Mouse (Mus musculus) adrenal gland, adult 8-10 months (tissue): ENCODE measurements at regions not wholly inside any gene's neighbourhood (a gene's known extent, or its start where the extent isn't known, plus 50 kb on each side); places are given as distances from the start of the nearest gene placed in this dataset.

Source experiments
- DNase-seq: peaks from one replicate; pipeline ENCODE4 v3.0.0; 2022

DNA sequence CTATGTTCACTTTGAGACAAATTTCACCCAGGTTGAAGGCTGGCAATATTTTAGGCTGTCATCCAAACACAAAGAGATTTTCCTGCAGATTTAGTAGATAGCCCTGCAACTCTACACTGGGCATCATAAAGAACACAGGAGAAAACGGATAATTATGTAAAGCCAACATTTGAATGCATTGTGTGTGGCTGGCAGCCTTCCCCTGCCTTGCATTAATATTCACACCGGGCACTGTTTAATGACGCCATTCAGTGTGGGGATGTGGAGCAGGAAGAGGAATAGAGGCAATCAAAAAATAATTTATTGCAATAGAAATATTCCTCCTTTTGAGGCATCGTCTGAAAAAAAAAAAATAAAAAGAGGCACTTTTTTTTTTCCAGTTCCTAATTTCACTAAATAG lies 105.7 kb downstream of the Samd5 start:
- no peak for DNase-seq

DNA sequence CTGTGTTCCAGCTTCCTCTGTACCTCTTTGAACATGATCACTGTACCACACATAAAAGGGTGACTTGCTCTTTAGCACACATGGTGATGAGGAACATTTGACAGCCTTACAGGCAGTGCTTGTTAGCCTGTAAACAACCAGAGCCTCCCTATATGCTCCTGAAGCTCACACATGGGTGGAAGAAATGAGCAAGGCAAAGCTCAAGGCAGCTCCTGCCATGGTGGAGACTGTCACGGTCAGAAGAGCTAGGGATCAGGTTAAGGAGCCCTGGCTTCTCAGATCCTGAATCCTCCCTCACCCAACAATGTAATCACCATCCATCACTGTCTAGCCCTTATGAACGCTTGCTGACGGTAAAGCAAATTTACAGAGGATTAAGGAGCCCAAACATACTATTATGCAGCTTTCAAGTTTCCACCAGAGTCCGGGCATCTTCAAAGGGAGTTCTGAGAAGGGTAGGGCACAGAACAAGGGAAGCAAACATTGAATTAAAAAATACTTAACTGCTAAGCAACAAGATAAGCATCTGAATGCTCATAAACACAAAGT lies 117.4 kb downstream of the Samd5 start:
- no peak for DNase-seq

DNA sequence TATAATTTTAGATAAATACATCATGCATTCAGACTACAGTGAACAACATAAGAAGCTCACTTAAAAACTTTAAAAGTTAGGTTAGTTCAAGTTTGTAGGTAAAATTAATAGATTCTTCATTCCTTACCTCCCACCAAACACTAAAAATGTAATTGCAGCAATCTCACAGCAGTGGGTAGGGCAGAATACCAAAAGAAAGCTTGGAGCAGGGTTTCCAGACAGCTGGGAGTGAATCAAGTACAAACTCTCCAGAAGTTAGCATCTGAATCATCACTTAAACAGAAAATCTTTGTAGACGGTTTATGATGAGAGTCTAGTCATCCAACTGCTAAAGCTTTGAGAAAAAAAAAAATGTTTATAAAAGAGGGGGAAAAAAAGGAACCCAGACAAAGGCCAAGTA lies 117.9 kb downstream of the Samd5 start:
- DNase-seq = no peak

DNA sequence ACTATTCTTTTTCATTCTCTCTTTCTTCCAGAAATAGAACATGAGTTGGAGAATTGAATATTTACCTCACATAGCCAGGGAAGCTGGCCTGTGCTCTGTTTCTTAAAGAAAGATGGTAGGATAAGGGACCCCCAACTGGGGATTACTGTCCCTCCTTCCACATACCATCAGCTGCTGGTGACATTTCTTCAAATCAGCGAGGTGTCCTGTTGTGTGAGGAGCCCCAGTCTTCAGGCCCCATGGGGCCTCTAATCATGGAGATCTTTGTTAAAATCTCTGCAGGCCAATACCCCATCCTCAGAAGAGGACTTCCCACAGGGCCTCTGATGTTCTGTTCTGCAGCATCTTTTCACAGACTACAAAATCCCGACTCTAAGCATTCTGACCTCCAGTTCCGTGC lies 121.1 kb downstream of the Samd5 start:
- DNase-seq = no peak

DNA sequence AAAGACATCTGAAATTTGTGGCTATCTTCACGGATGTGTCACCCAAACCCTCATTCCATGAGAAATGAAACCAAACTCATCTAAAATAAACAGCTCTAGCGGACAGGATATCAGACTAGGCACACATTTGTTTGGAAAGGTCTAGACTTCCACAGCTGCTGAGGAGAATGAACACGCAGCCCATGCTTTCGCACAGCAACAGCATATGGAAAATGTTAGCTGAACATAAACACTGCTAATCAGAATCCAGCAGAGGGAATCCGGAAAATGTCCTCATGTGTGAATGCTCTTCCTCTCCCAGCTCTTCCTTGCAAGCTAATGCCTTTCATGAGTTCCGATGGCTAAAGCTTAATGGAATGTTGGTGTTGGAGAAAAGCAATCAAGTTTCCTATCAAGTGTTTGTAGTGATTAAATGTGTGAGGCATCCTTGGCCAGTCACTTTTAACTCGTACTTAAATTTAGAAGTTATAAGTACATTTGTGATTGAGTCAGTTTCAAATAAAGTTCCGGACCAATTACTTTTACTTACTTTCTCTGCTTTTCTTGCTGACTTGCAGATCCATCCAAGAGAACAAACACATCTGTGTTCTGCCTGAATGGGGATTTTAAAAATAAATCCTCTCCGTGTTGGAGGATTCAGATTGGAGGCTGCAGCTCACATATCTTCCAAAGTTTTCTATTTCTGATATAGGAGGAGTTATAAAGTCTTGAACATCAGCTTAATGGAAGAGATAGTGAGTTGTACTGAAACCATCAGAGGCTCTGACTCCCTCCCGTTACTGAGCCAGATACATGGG lies 124.9 kb downstream of the Samd5 start:
- DNase-seq = no peak

DNA sequence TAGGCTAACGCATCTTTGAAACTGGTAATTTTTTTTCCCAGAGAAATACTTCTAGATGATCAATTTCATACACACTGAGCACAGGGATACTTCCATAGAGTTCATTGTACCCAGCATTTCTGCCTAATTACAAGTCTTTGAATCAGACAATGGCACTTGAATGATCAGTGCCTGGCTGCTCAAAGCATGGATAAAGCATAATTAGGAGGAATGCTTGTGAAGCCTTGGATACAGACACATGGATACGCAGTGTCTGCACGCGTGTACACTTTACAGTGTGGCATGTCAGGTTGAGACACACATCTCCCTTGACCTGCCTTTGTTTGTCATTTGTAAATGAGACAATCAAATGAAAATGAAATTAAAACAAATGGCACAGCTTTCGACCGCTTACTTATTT lies 129.2 kb downstream of the Samd5 start:
- no peak for DNase-seq

DNA sequence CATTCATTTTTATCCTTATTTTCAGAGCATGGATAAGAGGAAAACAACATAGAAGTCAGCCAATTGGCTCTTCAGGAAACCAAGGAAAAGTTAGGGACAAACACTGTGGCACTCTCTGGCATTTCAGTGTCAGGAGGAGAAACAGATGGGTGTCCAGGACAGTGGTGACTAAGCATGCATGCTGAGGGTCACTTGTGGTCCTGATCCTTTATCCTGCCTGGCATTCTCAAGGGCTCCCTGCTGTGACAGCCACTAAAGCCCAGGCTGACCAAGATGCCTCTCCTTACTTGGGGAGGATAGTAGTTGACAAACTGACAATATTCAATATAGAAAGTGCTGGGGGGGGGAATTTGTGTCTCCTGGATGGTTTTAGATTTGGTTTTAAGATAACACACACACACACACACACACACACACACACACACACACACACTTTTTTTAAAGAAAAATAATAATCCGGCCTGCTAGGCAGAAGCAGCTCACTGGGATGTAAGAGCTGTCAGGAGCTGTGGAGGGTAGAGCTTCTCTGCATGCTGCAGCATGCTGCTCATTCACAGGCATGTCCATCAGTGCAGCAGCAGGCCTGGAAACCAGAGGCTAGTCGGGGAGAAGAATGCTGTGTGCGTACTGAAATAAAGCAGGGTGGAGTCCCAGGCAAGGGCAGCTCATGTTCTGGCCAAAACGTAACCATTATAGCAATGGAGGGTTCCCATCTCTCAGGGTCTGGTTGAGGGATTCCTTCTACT lies 130.8 kb downstream of the Samd5 start:
- no peak for DNase-seq

DNA sequence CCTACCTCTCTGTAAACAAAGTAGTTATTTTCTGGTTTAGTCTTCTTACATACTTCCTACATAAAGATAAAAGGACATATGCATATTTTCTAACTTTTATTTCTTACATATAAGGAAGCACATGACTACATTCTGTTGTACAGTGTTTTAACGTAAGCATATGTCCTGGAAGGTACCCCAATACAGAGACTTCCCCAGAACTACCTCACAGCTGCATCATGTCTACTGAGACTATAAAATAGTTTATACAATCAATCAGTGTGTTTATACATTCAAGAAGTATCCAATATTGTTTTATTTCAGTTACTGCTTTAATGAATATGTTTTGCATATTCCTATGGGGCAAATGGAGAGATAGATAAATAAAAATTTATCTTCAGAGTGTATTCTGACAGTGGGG lies 133.4 kb downstream of the Samd5 start:
- no peak for DNase-seq

DNA sequence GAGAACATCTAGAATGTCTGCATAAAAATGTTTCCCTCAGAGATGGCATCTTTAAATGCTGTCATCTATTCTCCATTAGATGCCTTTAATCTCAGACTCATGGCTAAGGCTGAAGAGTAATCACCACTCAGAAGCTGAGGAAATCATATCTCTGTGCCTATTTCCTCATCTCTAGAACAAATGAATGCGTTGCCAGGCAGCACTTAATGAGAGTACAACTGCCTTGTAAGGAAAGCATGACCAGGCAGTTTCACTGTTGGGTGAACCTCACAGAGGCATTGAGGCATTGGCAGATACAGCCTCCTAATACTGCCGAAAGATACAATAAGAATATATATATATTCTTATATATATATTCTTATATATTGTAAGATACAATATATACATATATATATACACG lies 137.3 kb downstream of the Samd5 start:
- no peak for DNase-seq

DNA sequence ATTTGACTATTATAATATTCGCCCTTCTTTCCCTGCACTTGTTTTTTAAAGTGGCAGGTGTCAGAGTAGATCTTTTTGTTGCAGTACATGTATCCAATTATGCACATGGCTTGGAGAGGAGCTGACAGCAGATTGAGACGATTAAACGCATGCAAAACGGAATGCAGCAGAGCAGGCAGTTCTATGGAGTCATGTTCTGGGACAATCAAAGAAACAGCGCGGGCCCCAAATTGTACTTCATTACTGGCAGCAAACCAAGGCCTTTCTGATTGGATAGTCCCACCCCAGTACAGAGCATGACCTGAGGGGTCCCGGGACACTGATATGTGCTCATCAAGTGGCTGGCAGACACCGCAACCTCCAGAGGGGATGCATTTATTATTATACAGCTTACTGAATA lies 140.5 kb downstream of the Samd5 start:
- DNase-seq = no peak

DNA sequence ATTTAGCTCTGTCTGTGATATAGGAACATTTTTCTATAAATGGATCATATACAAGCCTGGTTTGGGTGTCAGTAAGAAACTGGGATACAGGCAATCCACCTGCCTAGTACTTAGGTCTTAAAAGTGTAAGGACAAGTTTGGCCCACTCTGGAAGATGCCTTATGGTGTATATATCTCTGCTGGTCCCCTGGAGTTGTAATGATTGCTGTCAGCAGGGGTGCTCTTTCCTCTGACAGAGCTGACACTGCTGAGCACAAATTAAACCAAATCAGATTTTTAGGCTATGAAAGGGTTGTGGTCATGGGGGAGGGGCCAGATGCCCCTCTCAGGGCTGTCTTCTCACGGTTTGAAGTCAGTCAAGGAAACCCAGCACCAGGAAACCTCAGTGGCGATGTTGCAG lies 141.7 kb downstream of the Samd5 start:
- DNase-seq = no peak

DNA sequence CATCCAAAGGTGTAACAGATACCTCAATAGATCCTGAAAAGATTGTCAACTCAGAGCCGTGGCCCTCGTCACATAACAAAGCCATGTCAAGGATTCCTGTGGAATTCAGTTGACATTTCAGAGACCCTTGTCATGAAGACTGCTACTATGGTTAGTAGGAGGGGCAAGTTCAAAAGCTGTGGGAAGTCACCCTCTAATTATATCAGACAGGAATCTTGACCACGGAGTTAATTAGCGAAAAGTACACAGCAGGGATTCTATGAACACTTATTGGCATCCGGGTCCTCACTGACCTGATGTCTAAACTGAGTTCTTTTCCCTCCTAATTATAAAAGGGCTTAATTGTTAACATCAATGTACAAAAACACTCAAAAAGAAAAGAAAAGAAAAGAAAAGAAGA lies 143.1 kb downstream of the Samd5 start:
- DNase-seq = no peak

DNA sequence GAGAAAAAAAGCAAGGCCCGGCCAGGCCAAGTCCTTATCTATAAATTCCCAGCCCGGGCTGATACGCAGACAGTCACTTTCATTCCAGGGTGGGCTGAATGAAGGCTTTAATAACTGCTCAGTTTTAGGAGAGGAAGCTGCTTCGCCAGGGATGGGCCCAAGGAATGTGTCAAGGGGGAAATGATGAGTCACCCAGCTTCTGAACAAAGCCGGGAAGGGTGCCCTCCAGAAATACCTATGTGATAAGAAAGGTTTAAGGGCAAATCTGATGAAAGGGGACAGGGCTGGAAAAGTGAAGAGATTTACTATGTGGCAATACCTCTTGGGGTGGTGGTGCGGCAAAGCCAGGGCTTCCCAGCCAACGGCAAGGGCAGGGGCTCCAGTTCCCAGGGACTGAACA lies 145.6 kb downstream of the Samd5 start:
- no peak for DNase-seq

DNA sequence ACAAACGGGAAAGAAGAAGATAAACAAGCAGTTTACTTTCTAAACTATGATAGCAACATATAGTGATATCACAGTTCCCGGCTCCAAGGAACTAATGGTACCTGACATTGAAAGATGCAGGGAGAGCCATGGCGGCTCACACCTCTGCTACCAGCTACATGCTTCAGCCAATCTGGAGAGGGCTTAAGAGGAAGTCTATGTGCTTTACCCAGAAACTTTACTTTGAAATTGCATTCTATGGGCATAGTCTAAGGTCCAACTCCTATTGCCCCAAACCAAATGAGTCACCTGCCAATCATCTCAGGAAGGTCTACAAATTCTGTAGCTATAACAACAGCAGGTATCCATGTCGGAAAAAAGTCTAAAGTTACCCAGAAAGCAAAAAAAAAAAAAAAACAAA lies 146.9 kb downstream of the Samd5 start:
- no peak for DNase-seq

DNA sequence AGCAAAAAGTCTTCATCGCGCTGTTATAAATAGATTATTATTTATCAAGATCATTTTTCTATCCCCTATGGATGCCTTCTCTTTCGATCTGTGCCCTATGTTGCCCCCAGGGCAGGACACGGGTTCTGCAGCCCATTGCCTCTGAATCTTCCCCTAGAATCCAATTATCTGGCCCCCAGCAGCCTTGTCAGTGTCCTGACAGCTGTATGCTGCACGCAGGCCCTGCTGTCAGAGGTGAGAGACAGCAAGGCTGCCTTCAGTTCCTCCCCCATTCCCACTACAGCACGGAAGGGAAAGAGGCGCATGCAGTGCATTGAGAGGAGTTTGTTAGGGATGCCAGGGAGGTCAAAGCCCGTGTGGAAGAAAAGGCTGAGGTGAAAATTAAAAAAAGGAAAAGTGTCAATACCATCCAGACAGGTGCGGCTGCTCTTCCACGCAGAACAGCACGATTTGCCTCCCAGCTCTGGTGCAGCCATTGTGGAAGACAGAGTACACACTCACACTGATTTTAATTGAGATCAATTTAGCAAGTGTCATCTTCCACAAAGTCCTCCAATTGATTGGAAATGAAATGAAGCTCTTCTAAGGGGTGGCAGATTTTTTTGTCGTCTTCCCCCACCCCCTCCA lies 165.1 kb downstream of the Samd5 start:
- no peak for DNase-seq

DNA sequence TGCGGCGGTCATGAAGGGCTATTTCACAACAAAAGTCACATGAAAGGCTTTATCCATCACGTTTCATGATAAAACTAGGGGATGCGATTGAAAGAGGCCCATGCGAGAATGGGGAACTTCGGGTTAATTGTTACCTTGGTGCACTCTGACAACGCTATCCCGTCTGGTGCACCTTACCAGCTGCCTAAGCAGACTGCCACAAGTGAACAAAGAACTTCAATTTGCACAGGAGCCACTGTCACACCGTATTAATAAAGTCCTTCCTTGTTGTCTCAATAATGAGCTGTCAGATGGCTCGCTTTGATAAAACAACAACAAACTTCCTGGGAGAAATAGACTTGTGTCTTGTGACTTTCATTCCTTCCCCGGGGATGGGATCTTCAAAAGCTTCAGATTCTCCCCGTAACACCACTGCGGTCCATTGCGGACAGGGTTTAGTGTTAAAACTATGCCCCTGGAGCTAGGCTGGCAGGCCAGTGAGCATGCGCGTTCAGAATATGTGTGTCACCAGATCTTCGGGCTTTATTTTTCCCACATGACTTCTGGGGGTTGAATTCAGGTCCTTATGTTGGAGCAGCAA lies 165.8 kb downstream of the Samd5 start:
- DNase-seq = no peak

DNA sequence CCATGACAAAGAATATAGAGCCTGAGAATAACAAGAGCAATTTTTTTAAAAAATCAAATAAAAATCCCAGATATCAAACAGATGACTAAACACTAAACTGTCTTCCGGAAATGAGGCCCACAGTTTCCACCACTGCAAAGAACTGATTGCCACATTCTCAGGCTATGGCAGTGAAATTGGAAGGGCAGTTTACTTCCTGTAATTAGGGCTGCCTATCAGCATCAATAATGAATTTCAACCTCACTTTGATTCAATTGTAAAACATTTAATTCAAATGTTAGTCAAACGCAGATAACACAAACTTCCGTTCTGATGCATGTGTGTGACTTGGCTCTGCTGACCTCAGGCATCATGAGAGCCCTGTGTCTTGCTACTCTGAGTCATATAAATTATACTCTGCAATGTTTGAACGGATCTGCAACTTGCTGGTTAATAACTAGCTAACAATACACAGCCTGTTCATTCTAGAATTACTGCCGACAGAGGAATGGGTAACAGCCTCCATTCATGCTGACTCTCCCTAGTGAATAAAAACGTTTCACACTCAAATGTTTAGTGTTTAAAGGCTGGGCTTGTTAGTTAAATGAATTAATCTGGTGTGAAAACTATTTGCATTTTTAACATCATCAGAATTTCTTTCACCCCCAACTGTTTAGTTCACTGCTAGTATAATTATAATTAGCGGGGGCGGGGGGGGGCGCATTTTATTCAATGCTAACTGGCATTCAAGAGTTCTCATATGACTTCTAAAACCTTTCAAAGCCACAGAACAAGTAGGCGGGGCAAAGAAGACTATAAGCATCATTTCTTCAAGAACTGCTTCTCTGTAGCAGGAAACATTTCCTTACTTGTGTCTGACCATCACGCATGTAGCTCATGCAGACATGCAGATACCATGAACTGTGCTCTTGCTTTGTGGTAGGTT lies 171.2 kb downstream of the Samd5 start:
- DNase-seq = no peak

DNA sequence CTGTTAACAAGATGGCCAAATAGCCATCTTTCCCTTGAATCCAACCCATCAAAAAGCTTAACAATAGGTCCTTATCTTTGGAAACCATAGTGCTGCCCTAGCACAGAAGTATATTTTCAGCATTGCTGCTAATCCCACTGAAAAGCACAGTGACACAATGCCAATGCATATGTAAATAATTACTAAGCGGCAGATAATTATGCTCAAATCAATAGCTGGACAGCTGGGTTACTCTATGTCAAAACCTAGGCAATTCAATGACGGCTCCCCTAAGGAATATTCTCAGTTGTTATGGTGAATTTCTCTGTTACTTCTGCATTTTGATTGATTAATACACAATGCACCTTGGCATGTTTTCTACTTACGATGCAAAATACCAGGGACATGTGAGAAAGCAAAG lies 176.5 kb downstream of the Samd5 start:
- DNase-seq = no peak

DNA sequence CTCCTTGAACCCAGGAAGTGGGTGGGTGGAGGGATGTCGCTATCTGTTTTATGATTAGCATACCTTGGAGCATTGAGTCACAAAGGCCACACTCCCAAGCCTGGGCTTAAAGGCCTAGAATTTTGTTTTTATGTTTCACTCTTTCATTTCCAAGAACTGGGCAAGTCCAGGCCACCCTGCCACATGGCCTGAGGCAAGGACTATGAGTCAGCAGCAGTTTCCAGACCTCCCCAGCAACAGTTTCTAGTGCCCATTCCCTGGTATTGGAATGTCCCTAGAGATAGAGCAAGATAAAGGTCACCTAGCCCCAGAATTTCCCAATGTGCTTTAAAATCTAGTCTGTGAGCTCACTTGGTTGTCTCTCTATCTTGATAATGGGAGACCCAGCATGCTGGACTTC lies 178.0 kb downstream of the Samd5 start:
- DNase-seq = no peak

DNA sequence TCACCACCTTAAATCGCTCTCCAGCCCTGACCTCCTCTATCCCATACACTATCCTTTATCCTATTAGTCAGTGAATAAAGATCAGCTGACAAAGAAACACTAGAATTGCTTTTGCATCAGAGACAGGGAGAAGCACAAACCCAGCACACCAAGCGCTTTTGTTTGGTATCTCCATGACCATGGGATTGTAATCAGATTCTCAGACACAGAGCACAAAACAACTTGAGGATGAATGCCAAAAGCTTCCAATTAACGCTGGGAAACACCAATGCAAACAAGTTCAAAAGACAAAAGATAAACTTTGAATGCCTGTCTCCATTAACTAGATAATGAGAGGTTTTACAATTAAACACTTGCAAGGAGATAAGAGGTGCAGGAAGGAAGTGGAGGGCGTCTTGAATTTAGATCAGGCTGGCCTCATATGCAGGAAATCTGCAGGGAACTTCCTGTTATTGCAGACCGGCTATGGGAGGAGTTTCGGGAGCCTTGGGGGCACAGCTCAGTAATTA lies 179.8 kb downstream of the Samd5 start:
- no peak for DNase-seq

DNA sequence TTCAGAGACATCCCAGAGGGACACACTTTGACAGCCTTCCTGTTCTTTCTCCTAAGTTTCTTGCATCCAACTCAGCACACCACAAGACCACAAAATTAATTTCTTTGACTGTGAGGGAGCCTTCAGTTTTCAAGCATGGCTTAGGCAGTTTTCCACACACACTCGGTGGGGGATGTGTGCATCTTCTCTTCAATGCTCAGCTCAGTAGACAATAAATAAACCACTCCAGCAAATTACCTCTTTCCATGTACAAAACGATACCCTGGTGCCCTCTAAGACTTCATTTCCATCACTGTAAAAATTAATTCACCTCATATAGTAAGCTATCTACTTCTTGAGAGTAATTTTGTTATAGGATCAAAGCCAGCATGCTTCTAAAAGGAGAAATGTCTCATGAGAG lies 184.6 kb downstream of the Samd5 start:
- DNase-seq = no peak

DNA sequence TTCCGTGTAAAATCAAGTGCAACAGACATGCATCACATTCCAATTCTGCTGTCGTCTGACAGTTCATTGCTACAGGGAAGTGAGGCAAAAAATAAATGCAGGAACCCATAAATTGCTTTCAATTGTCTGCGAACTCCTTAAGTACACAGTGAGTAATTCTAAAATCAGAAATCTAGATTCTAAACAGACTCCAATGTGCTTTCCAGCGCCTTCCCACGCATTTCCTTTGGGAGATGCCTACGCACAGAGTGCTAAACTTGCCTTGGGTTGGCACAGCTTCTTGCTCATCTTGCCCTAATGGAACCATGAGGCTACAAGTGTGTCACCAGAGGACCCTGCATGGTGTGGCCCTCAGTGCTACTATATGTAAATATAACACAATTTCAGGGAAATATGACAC lies 212.6 kb downstream of the Samd5 start:
- no peak for DNase-seq
